Mouse (Mus musculus): ENCODE data around the gene Nfkb1.

- TF ChIP-seq CTCF (IDR thresholded peaks at IDR 0.05; ENCODE audit: low read depth) (no peak), EP300 (IDR thresholded peaks at IDR 0.05; ENCODE audit: low read depth) (no peak)
These were observed 83.5 kb downstream of the Nfkb1 start for GRCm38 (mm10) chr3:135607660-135608473.
